Mouse (Mus musculus): ENCODE measurements at regions not wholly inside any gene's neighbourhood (a gene's known extent, or its start where the extent isn't known, plus 50 kb on each side); places are given as distances from the start of the nearest gene placed in this dataset.
"Not testable (repeated sequence)": the region's sequence is repeated elsewhere in the genome, so short reads cannot be mapped to it uniquely, and the experiment has no call there.

DNA sequence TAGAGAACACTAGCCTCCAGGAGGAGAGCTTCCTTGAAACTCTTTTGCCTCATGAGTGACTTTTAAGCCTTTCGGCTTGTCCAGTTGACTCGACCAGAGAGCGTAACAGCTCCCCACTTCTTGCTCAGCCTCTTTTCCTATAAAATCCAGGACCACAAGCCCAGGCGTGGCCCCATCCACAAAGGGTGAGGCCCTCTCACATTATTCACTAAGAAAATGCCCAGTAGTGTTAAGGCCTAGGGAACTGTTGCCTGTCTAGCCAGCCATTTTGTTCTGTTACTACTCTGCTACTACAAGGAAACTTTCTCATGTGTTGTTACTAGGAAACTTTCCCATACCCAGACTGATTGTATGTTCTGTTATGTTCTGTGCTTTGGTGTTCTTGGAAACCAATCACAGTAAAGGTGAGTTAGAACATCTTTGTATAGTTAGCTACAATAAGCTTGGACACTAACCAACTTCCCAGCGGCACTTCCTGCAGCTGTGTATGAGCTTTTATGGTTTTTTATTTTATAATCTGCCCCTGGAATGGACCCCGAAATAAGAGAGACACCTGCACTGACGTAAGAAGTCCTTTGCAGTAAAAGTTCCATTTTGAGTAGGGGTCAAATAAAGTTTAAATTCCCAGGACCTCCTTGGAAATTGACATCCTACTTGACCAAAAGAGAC lies 162.1 kb downstream of the Akr1d1 start:
- intact Hi-C loops (cut with DNase I) = no loop called here
- no peak for DNase-seq (ENCODE audit: low spot score in 2 of 2)

- intact Hi-C loops (cut with DNase I) = no loop called here
Observed at GRCm38 (mm10) chr6:37692758-37693157, 162.8 kb downstream of the Akr1d1 start.

DNA sequence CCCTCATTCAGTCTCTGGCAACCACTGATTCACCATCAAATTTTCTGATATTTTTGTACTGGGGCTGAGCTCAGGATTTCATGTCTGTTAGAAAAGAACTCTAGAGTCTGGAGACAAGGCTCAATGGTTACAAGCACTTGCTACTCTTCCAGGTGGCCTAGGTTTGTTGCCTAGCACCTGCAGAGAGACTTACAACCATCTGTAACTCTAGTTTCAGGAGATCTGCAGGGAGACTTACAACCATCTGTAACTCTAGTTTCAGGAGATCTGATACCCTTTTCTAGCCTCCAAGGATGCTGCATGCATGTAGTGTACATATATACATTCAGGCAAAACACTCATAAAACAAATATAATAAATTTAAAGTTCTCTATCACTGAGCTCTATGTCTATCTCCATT lies 166.1 kb downstream of the Akr1d1 start:
- intact Hi-C loops (cut with DNase I) = no loop called here

More at GRCm38 (mm10) chr6:37692758-37693157, 162.8 kb downstream of the Akr1d1 start:
- DNase-seq (ENCODE audit: low spot score in 2 of 2) = no peak

DNA sequence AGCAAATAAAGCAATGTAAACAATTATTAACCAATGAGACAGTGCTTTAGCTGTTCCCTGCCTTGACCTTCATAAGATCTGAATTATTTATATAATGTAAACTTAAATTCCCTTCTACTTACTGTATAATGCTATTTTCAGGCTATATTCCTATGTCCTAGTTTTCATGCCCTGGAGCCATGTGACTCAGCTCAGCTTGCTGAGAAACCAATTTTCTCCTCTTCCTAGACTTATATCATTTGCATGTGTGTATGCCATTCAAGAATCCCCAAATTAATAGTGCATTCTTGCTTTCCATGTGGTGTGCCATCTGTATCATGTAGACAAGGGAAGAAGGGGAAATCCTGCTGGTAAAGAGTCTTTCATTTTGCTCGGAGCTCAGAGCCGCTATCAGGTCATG lies 166.7 kb upstream of the Trim24 start:
- intact Hi-C loops (cut with DNase I) = no loop called here
- DNase-seq (ENCODE audit: low spot score in 2 of 2) = no peak

More for the DNA sequence above, 166.1 kb downstream of the Akr1d1 start:
- DNase-seq (ENCODE audit: low spot score in 2 of 2) = no peak

- intact Hi-C loops (cut with DNase I) = no loop called here
- peak in 1 of 2 experiments; percentile 5 for DNase-seq (ENCODE audit: low spot score in 2 of 2)
Observed at GRCm38 (mm10) chr6:37705733-37706145, 164.9 kb upstream of the Trim24 start.

GRCm38 (mm10) chr6:37707671-37708070 lies 162.9 kb upstream of the Trim24 start:
- DNase-seq (ENCODE audit: low spot score in 2 of 2); intact Hi-C loops (cut with DNase I): not testable (repeated sequence)

DNA sequence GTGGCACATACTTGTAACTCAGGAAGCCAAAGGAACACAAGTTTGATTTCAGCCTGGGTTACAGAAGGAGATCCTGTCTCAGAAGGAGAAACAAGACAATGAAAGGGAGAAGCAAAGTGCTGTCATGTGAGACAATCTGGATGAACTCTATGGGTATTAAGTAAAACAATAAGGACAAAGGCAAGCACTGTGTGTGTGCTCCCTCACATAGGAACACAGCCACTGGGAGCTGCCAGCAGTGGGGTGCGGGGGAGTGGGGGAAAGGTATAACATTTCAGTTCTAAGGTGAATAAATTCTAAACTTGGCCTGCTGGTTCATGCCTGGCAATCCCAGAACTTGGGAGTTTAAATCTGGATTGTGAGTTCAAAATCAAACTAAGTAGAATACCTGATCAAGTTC lies 158.8 kb upstream of the Trim24 start:
- intact Hi-C loops (cut with DNase I) = no loop called here
- no peak for DNase-seq (ENCODE audit: low spot score in 2 of 2)

DNA sequence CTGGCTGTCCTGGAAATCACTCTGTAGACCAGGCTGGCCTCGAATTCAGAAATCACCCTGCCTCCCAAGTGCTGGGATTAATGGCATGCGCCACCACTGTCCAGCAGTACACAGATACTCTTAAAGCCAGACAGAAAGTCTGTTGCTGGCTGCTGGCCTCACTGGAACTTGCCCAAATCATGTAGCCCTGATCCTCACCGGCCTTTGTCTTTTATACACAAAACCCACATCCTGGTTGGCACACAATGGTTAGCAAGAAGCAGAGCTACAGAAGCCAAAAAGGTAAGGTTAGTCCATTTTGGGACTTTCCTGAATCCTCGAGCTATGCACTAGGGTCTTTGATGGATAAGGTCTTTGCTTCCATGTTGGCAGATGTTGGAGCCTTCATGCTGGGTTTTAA lies 157.2 kb upstream of the Trim24 start:
- intact Hi-C loops (cut with DNase I) = no loop called here
- DNase-seq (ENCODE audit: low spot score in 2 of 2) = no peak

DNA sequence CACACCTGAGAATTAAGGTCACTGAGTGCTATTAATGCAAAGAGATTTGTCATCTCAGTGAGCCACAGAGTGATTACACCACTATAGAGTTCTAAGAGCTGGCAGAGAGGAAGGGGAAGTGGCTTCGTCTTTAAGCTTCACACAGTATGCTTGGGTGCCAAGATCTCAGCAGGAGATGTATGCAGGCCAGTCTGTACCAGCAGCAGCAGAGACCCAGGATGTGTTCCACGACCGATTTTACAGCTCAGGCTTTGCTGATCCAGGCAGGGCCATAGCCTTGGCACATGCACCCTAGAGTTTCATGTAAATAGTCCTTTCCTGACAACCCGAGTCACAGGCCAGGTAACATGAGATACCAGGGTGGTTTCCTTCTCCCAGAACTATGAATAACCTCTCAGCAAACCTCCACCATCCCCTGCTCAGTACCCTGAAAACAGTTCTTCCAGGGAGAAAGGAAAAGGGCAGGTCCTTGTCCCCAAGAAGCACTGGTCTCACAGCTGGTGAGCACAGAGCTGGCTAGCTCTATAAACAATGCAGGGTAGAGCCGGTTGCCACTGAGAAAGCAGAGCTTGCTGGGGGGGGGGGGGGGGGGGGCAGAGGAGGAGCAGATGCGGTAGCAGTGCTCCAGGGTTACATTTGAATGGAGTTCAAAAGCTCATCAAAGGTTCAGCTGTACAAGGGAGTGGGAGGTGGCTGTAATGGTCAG lies 156.2 kb upstream of the Trim24 start:
- no peak for DNase-seq (ENCODE audit: low spot score in 2 of 2)
- intact Hi-C loops (cut with DNase I) = no loop called here

- intact Hi-C loops (cut with DNase I) = no loop called here
- DNase-seq (ENCODE audit: low spot score in 2 of 2) = no peak
Observed at GRCm38 (mm10) chr6:37721736-37722135, 148.9 kb upstream of the Trim24 start.

- intact Hi-C loops (cut with DNase I) = no loop called here
- peak; percentile 23 to 36 for DNase-seq (ENCODE audit: low spot score in 2 of 2)
Observed at GRCm38 (mm10) chr6:37723337-37723736, 147.3 kb upstream of the Trim24 start.

DNA sequence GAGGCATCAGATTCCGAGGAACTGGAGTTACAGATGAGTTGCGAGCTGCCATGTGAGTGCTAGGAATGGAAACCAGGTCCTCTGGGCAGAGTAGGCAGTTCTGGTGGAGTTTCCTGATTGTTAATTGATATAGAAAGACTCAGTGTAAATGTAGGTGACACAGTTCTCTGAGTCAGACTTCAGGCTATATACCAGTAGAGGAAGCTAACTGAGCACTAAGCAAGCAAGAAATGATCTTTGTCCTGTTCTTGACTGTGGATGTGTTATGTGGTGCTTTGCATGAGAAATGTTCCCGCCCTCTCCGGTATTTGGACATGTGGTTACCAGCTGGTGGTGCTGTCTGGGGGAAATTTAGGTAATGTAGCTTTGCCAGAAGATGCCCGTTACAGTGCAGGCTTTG lies 146.4 kb upstream of the Trim24 start:
- intact Hi-C loops (cut with DNase I) = no loop called here
- no peak for DNase-seq (ENCODE audit: low spot score in 2 of 2)

DNA sequence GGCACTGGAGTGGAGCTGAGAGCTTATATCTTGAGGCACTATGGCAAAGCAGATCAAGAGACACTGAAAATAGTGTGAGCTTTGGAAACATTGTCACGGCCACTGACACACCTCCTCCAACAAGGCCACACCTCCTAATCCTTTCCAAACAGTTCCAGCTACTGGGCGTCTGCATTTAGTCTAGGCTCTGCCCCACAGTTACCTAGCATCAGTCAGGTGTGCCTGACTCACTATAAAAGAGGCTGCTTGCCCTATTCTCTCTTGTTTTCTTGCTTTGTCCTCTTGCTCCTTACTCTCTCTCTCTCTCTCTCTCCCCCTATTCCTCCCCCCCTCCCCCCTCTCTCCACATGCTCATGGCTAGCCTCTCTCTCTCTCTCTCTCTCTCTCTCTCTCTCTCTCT lies 142.0 kb upstream of the Trim24 start:
- DNase-seq (ENCODE audit: low spot score in 2 of 2) = no peak
- intact Hi-C loops (cut with DNase I) = no loop called here

GRCm38 (mm10) chr6:37729165-37729564 lies 141.4 kb upstream of the Trim24 start:
- intact Hi-C loops (cut with DNase I) = no loop called here
- DNase-seq (ENCODE audit: low spot score in 2 of 2) = no peak

DNA sequence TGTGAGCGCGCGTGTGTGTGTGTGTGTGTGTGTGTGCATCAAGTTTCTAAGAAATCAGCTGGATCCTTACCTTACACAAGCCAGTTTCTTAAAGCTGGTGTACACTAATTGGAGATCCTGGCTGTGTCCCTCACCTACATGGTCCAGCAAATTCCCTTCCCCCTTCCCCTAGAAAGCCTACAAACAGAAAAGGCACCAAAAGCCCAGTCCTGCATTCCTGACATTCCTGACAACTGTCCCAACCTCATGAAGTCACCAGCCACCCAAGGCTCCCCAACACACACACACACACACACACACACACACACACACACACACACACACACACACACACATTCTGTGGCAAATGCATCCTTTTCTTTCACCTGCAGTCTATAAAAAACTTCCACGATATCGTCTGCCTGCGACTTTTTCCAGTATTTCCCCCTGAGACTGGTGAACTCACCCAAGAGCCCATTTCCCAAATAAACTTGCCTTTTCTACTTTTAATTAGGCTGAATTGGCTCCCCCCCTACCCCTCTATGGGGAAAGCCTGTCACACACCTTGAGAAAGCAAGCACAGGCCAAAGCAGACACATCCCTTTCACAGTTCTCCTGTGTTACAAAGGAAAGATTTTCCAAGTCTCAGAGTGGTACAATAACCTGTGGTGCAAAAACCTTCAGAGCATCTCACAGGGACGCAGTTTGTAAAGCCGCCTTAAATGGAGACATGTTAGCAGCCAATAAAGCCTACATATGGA lies 139.9 kb upstream of the Trim24 start:
- DNase-seq (ENCODE audit: low spot score in 2 of 2) = no peak
- intact Hi-C loops (cut with DNase I) = loop anchor here (10.0 kb wide), 1 partner anchor 126 kb away; no protein-coding TSS in a partner anchor

- intact Hi-C loops (cut with DNase I) = loop anchor here (10.0 kb wide), 1 partner anchor 128 kb away; no protein-coding TSS in a partner anchor
- DNase-seq (ENCODE audit: low spot score in 2 of 2) = peak; percentile 42 to 69
Observed at GRCm38 (mm10) chr6:37732385-37732784, 138.2 kb upstream of the Trim24 start.

- no peak for DNase-seq (ENCODE audit: low spot score in 2 of 2)
- intact Hi-C loops (cut with DNase I) = loop anchor here (10.0 kb wide), 1 partner anchor 131 kb away; no protein-coding TSS in a partner anchor
Observed at GRCm38 (mm10) chr6:37735288-37735961, 135.2 kb upstream of the Trim24 start.

DNA sequence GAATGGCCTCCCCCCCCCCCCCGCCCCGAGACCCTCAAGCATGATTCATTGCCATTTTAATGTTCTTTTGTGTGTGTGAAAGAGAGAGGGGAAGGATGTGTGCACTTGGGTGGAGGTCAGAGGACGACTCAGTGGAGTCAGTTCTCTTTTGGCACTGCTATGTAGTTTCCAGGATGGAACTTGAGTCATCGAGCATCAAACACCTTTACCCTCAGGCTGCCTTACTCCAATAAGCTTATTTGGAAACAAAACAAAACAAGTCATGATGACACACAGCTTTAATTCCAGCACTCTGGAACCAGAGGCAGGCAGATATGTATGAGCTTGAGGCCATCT lies 134.7 kb upstream of the Trim24 start:
- DNase-seq (ENCODE audit: low spot score in 2 of 2) = no peak
- intact Hi-C loops (cut with DNase I) = loop anchor here (10.0 kb wide), 1 partner anchor 131 kb away; no protein-coding TSS in a partner anchor

GRCm38 (mm10) chr6:37740982-37741889 lies 129.4 kb upstream of the Trim24 start:
- no peak for DNase-seq (ENCODE audit: low spot score in 2 of 2)
- intact Hi-C loops (cut with DNase I) = no loop called here
